Mouse (Mus musculus): ENCODE measurements around the gene Akap2. TPM values are rescaled to one million over a fixed set of nuclear protein-coding genes. Genes with fewer than 3 reads are reported as not detected.

Gene Akap2
- total RNA-seq, 2 experiments from 2014 or later = 41.5 to 44.8 TPM

DNA sequence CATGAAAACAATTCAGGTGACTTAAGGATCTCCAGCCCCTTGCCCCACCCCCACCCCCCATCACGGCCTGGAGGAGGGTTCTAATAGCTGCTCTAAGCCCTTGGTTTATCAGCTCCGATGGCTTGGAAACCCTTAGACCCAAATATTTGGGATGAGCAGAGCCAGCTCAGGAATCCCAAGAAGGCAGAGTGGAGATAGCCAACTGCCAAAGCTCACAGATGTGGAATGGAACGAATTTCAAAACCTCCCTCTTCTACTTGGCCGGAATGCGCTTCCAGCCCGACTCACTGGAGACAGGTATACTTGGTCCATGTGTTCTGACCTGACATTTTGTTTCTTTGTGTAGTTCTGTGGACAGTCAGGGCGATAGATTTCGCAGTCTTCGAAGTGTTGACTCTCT is 111.7 kb downstream of the Akap2 start:
- DNase-seq (ENCODE audit: extremely low spot score in 1 of 2, low spot score in 2 of 2) = no peak
- TF ChIP-seq CTCF (IDR thresholded peaks at IDR 0.05) = no peak
- no peak overlapping the region for H3K4me3 ChIP-seq
- intact Hi-C loops (cut with DNase I) = no loop called here
- no peak overlapping the region for H3K27ac ChIP-seq

DNA sequence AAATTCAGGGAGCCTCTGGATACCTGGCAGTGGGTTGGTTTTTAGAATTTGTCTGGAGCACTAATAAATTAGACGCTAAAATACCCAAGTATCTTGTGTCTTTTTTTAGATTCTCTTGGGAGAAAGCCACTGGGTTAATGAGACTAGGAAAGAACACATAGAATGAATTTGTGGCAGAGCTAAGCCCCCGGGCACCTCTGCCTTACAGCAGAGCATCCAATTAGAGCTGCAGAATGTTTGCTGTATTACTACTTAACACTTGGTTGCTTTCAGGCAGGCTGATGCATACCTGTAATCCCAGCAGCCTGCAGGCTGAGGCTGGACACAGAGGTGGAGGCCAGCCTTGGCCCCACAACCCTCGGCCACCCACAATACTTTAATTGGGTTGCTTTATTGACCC is 112.3 kb downstream of the Akap2 start:
- no peak for TF ChIP-seq CTCF (IDR thresholded peaks at IDR 0.05)
- Histone ChIP-seq H3K27ac (no peak overlapping the region), H3K4me3 (no peak overlapping the region)
- DNase-seq (ENCODE audit: extremely low spot score in 1 of 2, low spot score in 2 of 2) = no peak
- intact Hi-C loops (cut with DNase I) = no loop called here

- intact Hi-C loops (cut with DNase I) = no loop called here
- H3K27ac ChIP-seq = no peak overlapping the region
Observed at GRCm38 (mm10) chr4:57832318-57832717, 114.9 kb downstream of the Akap2 start.

DNA sequence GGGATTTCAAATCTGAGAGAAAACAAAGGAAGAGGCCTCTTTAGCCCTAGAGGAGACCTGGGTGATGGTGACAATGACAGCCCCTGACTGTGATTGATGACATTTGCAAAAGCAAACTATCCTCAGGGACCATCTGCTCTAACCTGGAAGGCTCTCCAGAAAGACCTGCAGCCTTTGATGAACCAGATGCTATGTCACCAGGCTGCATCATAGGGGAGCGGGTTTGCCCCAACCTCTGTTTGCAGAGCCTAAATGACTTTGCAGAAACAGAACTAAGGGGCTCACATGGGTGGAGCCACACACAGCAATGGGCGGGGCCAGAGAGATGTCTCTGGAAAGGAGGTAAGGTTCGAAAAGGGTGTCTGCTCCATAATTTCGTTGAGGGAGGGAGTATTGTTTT is 115.6 kb downstream of the Akap2 start:
- no peak for TF ChIP-seq CTCF (IDR thresholded peaks at IDR 0.05)
- intact Hi-C loops (cut with DNase I) = no loop called here
- H3K4me3 ChIP-seq = no peak overlapping the region
- no peak overlapping the region for H3K27ac ChIP-seq
- no peak for DNase-seq (ENCODE audit: extremely low spot score in 1 of 2, low spot score in 2 of 2)

More at GRCm38 (mm10) chr4:57832318-57832717, 114.9 kb downstream of the Akap2 start:
- TF ChIP-seq CTCF (IDR thresholded peaks at IDR 0.05) = no peak
- no peak overlapping the region for H3K4me3 ChIP-seq
- no peak for DNase-seq (ENCODE audit: extremely low spot score in 1 of 2, low spot score in 2 of 2)

DNA sequence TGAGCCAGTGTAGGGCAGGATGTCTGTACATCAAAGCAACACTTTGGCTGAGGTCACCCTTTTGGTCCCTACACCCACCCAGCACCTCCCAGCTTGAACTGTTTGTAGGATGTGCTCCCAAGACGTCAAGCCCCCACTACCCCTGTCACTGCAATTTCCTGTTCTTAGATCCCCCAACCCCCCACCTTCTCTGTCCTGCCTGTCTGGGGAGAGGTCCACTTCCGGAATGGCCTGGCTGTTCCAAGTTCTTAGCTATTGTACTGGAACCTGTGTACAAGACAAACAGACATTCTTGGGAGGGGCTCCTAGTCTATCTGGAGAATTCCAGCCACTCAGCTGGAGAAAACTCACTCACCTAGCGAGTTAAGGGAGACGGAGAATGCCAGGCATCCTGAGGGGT is 116.7 kb downstream of the Akap2 start:
- H3K27ac ChIP-seq = no peak overlapping the region
- no peak for DNase-seq (ENCODE audit: extremely low spot score in 1 of 2, low spot score in 2 of 2)
- H3K4me3 ChIP-seq = no peak overlapping the region
- intact Hi-C loops (cut with DNase I) = no loop called here
- no peak for TF ChIP-seq CTCF (IDR thresholded peaks at IDR 0.05)

GRCm38 (mm10) chr4:57837089-57837488 is 119.6 kb downstream of the Akap2 start:
- intact Hi-C loops (cut with DNase I) = no loop called here
- Histone ChIP-seq H3K27ac (no peak overlapping the region), H3K4me3 (no peak overlapping the region)
- TF ChIP-seq CTCF (IDR thresholded peaks at IDR 0.05) = no peak
- DNase-seq (ENCODE audit: extremely low spot score in 1 of 2, low spot score in 2 of 2) = no peak

DNA sequence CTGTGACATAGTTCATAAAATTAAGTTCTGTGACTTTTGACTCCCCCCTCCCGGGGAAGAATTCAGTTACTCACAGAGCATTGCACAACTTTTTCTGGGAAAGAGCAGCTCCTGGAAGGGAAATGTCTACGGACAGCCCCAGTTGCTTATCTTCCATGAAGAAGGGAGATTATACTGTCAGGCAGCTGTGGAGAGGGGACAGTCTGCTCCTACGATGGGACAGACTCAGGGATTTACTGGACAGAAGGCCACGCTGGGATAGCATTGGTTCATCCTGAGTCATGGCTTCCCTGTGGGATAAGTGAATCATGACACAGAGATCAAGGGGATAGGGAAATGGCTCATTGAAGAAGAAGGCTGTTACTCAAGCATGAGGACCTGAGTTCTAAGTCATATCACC is 121.9 kb downstream of the Akap2 start:
- intact Hi-C loops (cut with DNase I) = no loop called here
- TF ChIP-seq CTCF (IDR thresholded peaks at IDR 0.05) = no peak
- no peak for DNase-seq (ENCODE audit: extremely low spot score in 1 of 2, low spot score in 2 of 2)
- no peak overlapping the region for H3K27ac ChIP-seq
- H3K4me3 ChIP-seq = no peak overlapping the region

- Histone ChIP-seq H3K4me3 (no peak overlapping the region), H3K27ac (no peak overlapping the region)
- TF ChIP-seq CTCF (IDR thresholded peaks at IDR 0.05) = no peak
- DNase-seq (ENCODE audit: extremely low spot score in 1 of 2, low spot score in 2 of 2) = no peak
- intact Hi-C loops (cut with DNase I) = no loop called here
Observed at GRCm38 (mm10) chr4:57841911-57842310, 124.5 kb downstream of the Akap2 start.

DNA sequence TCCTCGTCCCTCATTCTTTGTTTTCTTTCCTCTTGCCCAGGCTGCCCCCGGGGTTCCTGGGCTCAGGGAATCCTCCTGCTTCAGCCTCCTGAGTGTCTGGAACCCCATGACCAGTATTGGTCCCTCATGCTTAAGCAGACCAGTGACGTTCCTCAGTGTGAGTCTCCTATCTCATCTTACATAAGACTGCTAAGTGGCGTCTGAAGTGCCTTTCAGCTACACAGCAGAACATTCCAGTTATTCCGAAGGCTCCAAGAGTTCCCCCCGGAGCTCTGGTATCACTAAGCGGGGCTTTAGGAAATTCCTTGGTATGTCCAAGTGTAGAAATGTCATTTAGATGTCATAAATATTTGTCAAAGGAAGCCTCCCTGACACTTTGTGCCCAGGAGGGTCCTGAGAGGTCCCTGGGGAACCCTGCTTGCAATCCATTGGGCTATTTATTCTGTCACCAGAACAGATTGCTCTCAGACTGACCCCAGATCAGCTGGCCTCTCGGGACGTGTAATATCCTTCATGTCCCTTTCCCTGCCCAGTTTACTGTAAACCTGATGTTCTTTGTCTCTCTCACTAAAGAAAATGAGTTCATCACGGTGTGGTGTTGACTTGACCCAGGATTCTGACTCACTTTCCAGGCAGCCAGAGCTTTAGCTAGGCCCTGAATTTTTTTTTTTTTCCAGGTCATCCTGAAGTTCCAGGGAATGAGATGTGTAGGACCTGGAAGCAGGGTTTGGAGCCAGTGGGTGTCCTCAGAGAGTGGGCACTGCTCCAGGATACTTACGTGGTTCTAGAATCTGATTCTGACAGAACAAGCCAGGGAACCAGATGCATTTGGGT is 125.2 kb downstream of the Akap2 start:
- H3K4me3 ChIP-seq = no peak overlapping the region

GRCm38 (mm10) chr4:57845031-57845431 is 127.6 kb downstream of the Akap2 start:
- peak overlapping the region; percentile 32 for H3K4me3 ChIP-seq
- intact Hi-C loops (cut with DNase I) = no loop called here
- TF ChIP-seq CTCF (IDR thresholded peaks at IDR 0.05) = no peak
- peak overlapping the region; percentile 64; the same call in 1 of the 2 replicates for H3K27ac ChIP-seq
- peak; percentile 19 to 35 for DNase-seq (ENCODE audit: extremely low spot score in 1 of 2, low spot score in 2 of 2)

More for the DNA sequence above, 125.2 kb downstream of the Akap2 start:
- H3K27ac ChIP-seq = no peak overlapping the region
- intact Hi-C loops (cut with DNase I) = no loop called here
- no peak for TF ChIP-seq CTCF (IDR thresholded peaks at IDR 0.05)
- no peak for DNase-seq (ENCODE audit: extremely low spot score in 1 of 2, low spot score in 2 of 2)

GRCm38 (mm10) chr4:57845541-57846210 is 128.2 kb downstream of the Akap2 start:
- Histone ChIP-seq H3K4me3 (peak overlapping the region; percentile 32), H3K27ac (peak overlapping the region; percentile 64; the same call in 1 of the 2 replicates)
- intact Hi-C loops (cut with DNase I) = no loop called here
- no peak for TF ChIP-seq CTCF (IDR thresholded peaks at IDR 0.05)
- DNase-seq (ENCODE audit: extremely low spot score in 1 of 2, low spot score in 2 of 2) = no peak

DNA sequence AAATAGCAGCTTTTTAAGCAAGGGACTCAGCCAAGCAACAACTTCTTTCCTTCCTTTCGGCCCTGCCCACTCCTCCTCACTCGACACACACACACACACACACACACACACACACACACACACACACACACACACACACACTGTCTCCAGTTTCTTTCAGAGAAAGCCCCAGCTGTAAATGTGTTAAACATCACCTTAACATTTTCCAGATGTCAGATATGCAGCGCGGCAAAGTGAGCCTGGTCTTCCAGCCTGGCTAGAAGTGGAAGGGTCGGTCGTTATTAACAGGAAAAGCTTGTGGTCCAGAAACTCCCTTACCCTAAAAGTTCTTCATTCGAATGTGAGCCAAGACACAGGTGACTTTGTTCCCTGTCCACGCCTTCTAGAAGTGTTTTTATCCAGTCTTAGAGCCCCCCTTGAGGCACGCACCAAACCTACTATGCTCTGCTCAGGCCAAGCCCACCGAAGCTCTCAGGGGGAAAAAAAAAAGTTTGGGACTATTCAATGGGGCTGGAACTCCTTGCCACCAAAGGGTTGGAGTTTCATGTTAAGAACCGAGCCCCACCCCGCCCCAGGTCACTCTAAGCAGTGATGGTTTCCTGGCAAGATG is 129.0 kb downstream of the Akap2 start:
- Histone ChIP-seq H3K4me3 (peak overlapping the region; percentile 21), H3K27ac (peak overlapping the region; percentile 64)
- no peak for DNase-seq (ENCODE audit: extremely low spot score in 1 of 2, low spot score in 2 of 2)
- intact Hi-C loops (cut with DNase I) = no loop called here
- no peak for TF ChIP-seq CTCF (IDR thresholded peaks at IDR 0.05)

Data from left cerebral cortex, adult 2 months (tissue).